Mouse (Mus musculus): Measurements from ENCODE around the gene Zdhhc16.

Gene Zdhhc16

GRCm38 (mm10) chr19:41933179-41934086, at the start of gene Zdhhc16, which contains the start of gene Exosc1:
Zdhhc16 (plus strand) TSS chr19:41933480.
Exosc1 (minus strand) TSS chr19:41933423.
- DNase-seq: peak; percentile 99

- no peak for DNase-seq
Observed at GRCm38 (mm10) chr19:41883882-41884281, 49.4 kb upstream of the Zdhhc16 start.

- DNase-seq: no peak
Observed at GRCm38 (mm10) chr19:41888191-41888590, 45.1 kb upstream of the Zdhhc16 start.

- no peak for DNase-seq
Observed at GRCm38 (mm10) chr19:41894959-41895358, 38.3 kb upstream of the Zdhhc16 start.

GRCm38 (mm10) chr19:41895460-41896318, 37.6 kb upstream of the Zdhhc16 start, which contains the start of gene Rrp12:
Rrp12 (minus strand) TSS chr19:41896173.
- DNase-seq: peak; percentile 90

GRCm38 (mm10) chr19:41896319-41896711, 37.0 kb upstream of the Zdhhc16 start:
- no peak for DNase-seq

GRCm38 (mm10) chr19:41898860-41899259, 34.4 kb upstream of the Zdhhc16 start:
- DNase-seq: peak; percentile 13

- no peak for DNase-seq
Observed at GRCm38 (mm10) chr19:41900495-41901090, 32.7 kb upstream of the Zdhhc16 start.

GRCm38 (mm10) chr19:41901696-41902095, 31.6 kb upstream of the Zdhhc16 start:
- no peak for DNase-seq

GRCm38 (mm10) chr19:41902848-41903593, 30.3 kb upstream of the Zdhhc16 start:
- no peak for DNase-seq

- no peak for DNase-seq
Observed at GRCm38 (mm10) chr19:41905246-41905645, 28.0 kb upstream of the Zdhhc16 start.

GRCm38 (mm10) chr19:41906311-41907078, 26.8 kb upstream of the Zdhhc16 start:
- no peak for DNase-seq

GRCm38 (mm10) chr19:41907079-41907760, 26.1 kb upstream of the Zdhhc16 start:
- DNase-seq: no peak

GRCm38 (mm10) chr19:41908736-41909135, 24.5 kb upstream of the Zdhhc16 start:
- no peak for DNase-seq

GRCm38 (mm10) chr19:41910396-41910795, 22.9 kb upstream of the Zdhhc16 start:
- no peak for DNase-seq

GRCm38 (mm10) chr19:41911178-41912073, 21.9 kb upstream of the Zdhhc16 start, which contains the start of gene Pgam1:
Pgam1 (plus strand) TSS chr19:41911923.
- peak; percentile 97 for DNase-seq

- peak; percentile 24 for DNase-seq
Observed at GRCm38 (mm10) chr19:41912121-41913080, 20.9 kb upstream of the Zdhhc16 start.

Measured in right cerebral cortex, adult 18-20 months (tissue).